Mouse (Mus musculus) cortical plate, adult 2 months (tissue): ENCODE measurements around the gene Sec31a. TPM values are rescaled to one million over a fixed set of nuclear protein-coding genes. Genes with fewer than 3 reads are reported as not detected.

Experiments
- H3K27ac ChIP-seq: fragments of 200-500 bp; 2 replicates; pipeline ENCODE4 v1.5.1; 2012; ENCODE audit warnings: low read length, control low read depth, inconsistent platforms; ENCODE audit not compliant: insufficient read depth
- H3K4me1 ChIP-seq: fragments of 200-500 bp; 2 replicates; pipeline ENCODE4 v1.6.1; 2011; ENCODE audit warnings: low read length; ENCODE audit not compliant: control insufficient read depth, insufficient read depth
- H3K4me3 ChIP-seq: fragments of 200-500 bp; 2 replicates; pipeline ENCODE4 v1.5.1; 2011; ENCODE audit warnings: mild to moderate bottlenecking, low read length, control low read depth; ENCODE audit not compliant: insufficient read depth
- CTCF ChIP-seq: fragments of 200-500 bp; IDR thresholded peaks from 2 replicates; pipeline ENCODE4 v1.5.1; 2011; ENCODE audit warnings: mild to moderate bottlenecking, control low read depth, low read length; ENCODE audit not compliant: insufficient read depth; ENCODE audit errors: extremely low read depth
- POLR2A ChIP-seq: fragments of 200-500 bp; IDR thresholded peaks from 2 replicates; pipeline ENCODE4 v1.6.1; 2011; ENCODE audit warnings: mild to moderate bottlenecking, low read length, control low read depth; ENCODE audit not compliant: insufficient read depth; ENCODE audit errors: extremely low read depth
- polyA plus RNA-seq: library from polyadenylated mRNA; depleted of rRNA; stranded (reverse); fragments of >200 nt; gene quantifications from 2 replicates; pipeline ENCODE4 v1.2.3, GENCODE M21; 2012; rRNA removed

The Sec31a gene
- polyA plus RNA-seq, 1 experiment = 113 TPM

DNA sequence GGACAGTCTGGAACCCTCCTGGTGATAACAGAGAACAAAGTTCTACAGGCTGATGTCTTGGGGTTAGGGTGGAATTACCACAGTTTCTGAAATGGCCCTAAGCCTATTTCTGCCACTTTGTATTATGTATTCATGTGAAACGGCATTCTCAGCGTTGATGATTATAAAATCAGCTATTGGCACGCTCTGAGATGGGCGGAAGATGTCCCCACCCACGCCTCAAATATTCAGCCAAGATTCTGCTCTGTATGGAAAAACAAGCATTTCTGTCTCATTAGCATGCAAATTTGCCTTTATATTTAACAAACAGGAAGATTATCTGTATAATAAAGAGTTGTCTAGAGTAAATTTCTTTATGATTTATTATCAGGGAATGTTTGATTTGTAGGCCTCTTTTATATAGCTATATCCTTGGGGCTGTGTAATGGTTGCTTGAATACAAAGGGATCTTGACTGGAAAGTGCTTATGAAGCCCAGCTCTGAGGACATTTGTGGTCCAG is 80.4 kb downstream of the Sec31a start:
- H3K27ac ChIP-seq = no peak overlapping the region
- H3K4me3 ChIP-seq = no peak overlapping the region
- H3K4me1 ChIP-seq = no peaks in the 10 kb centered on the region
- no peak for TF ChIP-seq POLR2A
- no peak for TF ChIP-seq CTCF

DNA sequence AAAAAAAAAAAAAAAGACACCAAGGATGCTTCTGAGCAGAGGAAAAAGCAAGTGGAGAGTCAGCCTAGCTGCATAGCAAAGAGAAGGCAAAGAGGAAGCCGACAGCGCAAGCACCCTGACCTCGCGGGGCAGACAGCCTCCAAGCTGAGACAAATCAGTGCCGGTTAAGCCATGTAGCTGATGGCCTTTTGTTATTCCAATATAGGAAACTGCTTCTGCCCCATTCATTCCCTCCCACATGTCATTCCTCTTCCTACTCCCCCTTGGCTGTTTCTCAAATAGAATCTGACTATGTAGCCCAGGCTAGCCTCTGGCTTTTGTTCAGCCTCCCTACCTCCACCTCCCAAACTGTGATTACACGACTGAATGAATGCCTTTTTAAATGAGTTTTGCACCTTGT is 81.3 kb downstream of the Sec31a start:
- no peak for TF ChIP-seq CTCF
- Histone ChIP-seq H3K27ac (no peak overlapping the region), H3K4me3 (no peak overlapping the region), H3K4me1 (no peaks in the 10 kb centered on the region)

DNA sequence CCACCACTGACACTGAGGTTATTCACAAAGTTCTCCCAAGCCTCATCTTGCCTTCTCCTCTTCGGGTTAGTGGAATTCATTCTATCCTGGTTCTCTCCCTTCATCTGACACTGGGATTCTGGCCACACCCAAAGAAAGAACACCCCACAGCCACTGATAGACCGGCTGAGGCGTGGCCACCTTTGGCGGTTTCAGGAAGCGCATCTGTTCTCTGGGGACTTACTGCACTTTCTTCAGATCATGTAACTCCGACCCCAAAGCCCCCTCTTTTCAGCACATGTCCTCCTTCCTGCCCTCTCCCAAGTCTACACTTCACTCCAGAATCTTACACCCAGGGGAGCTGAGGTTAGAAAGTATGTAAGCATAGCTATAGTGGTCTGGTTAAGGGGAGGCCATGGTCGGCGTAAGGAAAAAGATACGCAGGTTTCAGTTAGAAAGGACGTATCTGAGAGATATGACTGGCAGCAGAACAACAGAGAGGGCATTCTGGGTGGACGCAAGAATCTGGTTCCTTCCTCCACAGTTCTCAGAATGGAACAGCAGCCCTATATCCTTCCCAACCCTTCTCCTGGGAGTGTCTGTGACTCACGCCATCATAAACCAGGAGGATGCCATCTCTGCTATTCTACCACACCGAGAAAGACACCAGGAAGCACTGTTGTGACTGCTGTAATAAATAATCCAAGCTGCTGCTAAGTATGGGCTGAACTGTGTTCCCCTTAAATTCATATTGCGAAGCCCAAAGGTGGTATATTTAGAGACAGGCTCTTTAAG is 82.2 kb downstream of the Sec31a start:
- H3K4me3 ChIP-seq = no peak overlapping the region
- TF ChIP-seq CTCF = no peak
- no peak for TF ChIP-seq POLR2A
- no peaks in the 10 kb centered on the region for H3K4me1 ChIP-seq
- no peak overlapping the region for H3K27ac ChIP-seq

DNA sequence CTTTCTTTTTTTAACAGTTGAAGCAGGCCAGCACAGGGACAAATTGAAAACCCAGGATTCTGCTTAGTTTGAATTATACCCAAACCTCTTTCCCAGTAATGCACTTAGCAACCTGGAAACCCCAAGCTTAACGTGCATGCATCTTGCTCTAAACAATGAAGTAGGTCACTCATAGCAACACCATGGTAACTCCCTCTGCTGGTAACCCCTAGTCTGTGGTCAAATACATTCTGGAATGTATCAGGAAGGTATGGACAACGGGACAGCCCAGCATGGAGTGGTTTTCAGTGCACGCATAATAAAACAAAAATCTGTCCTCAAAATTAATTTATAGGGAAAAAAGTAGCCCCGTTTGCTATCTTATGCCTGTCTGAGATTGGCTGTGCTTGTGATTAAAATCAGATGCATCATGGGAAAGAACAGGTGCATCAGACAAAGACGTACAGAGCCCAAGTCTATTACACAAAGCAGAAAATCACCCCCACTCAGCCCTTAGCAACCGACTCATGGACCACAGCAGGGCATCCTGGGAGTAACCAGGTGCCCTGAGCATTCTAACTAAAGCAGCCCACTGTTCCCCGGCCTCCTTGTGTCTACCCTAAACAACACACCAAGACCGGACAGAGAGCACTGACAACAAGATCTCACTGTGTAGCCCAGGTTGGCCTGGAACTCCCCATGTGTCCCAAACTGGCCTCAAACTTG is 83.6 kb downstream of the Sec31a start:
- no peaks in the 10 kb centered on the region for H3K4me1 ChIP-seq
- TF ChIP-seq CTCF = no peak
- TF ChIP-seq POLR2A = no peak
- H3K27ac ChIP-seq = no peak overlapping the region
- no peak overlapping the region for H3K4me3 ChIP-seq

DNA sequence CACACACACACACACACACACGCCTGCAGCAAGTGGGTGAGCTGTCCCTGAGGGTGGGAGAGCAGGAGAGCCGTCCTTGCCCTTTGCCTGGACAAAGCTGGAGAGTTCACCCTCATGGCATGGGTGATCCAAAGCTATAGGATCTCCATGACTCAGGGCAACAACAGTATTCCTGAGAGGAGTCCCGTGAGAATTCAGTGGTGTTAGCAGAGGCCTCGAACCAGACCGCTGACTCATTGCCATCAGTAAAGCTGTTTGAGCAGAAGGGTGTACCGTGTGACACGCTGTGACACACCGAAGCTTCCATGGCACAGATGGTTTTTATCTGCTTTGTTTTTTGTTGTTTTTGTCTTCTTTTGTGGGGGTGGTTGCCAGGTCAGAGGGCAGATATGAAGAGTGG is 84.4 kb downstream of the Sec31a start:
- H3K27ac ChIP-seq = no peak overlapping the region
- TF ChIP-seq POLR2A (no peak), CTCF (no peak)
- no peaks in the 10 kb centered on the region for H3K4me1 ChIP-seq
- H3K4me3 ChIP-seq = no peak overlapping the region

DNA sequence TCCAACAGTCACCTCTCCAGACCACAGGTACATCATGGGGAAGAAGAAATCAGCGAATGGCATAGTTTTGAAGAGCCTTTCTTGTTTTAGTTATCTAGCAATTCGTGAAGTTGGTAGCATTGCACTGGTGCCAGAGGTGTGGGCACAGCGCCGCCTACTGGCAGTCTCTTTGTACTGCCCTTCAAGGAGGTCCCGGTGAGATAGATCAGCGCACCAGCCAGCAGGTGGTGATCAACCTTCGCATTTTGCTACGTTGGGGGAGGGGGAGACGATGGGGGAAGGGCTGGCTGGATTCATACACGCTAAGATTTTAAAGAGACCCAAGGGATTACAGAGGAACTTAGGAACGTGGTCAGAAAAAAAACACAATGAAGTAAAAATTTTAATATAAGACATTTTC is 94.0 kb downstream of the Sec31a start:
- Histone ChIP-seq H3K4me1 (no peaks in the 10 kb centered on the region), H3K27ac (no peak overlapping the region), H3K4me3 (no peak overlapping the region)
- peak; percentile 99 for TF ChIP-seq CTCF
- TF ChIP-seq POLR2A = no peak

DNA sequence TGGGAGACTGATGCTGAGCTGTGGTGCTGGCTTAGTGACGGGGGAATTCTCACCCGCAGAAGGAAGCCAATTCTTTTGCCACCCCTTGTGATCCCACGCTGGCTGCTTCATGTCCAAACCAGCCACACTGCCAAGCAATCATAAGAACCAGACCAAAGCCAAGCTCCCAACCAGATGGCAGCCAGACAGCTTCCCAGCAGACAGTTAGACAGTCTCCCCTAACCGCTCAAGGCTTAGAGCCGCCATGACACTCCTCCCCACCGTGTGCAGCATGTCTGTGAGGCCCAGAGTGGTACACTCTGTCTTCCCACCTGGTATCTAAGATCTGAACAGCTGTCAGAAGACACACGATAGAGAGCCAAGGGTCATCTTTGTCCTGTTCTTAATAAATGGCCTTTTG is 98.2 kb downstream of the Sec31a start:
- Histone ChIP-seq H3K27ac (no peak overlapping the region), H3K4me3 (no peak overlapping the region), H3K4me1 (no peaks in the 10 kb centered on the region)
- no peak for TF ChIP-seq CTCF
- no peak for TF ChIP-seq POLR2A

DNA sequence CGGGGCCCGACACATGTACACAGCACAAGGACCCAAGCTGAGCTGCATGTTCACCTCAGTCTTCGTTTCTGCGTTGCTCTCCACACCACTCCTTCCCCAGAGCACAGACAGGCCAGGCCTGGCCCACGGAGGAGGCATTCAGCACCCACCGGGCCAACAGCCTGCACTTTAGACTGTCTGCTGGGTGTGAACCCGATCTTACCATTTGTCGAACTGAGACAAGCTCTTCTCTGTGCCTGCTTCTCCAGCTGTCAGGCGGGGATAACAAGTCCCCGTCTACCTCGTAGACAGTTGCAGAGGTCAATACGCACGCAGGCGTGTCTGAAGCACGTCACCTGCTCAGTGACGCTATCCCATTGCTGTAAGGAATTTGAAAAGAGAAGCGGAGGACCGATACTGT is 99.0 kb downstream of the Sec31a start:
- Histone ChIP-seq H3K4me3 (no peak overlapping the region), H3K27ac (no peak overlapping the region), H3K4me1 (no peaks in the 10 kb centered on the region)
- TF ChIP-seq CTCF = no peak
- no peak for TF ChIP-seq POLR2A

DNA sequence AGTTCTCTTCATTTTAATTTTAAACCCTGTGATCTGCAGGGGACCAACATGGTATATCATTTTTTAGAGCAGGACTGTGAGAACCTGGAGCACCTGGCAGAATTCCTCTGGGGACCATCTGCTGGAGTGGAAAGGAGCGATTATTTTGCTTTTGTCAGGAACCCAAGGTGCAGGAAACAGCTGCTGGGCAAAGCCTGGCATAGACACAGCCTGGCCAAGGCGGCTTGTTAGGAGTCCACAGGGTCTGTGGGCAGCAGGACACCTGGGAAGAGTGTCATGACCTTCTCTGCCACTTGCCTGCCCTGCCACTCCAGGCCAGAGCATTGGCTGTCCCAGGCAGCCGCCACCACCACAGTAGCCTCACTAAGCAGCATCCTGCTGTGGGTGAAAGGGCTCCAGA is 100.4 kb downstream of the Sec31a start:
- Histone ChIP-seq H3K27ac (no peak overlapping the region), H3K4me3 (no peak overlapping the region), H3K4me1 (no peaks in the 10 kb centered on the region)
- TF ChIP-seq CTCF (no peak), POLR2A (no peak)

DNA sequence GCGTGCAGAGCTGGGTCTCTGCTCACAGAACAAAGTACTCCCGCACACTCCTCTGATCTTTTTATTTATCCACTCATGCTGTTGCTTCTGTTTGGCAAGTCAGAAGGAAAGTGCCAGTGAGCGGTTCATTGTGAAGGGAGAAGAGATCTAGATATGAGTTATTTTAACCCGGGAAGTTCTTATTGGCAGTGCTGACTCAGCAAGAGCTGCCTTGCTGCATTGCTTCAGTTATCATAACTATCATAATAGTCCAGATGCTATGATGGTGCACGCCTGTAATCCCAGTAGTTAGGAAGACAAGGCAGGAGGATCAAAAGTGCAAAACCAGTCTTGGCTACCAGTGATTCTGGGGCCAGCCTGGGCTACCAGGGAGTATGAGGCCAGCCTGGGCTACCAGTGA is 103.6 kb downstream of the Sec31a start:
- Histone ChIP-seq H3K27ac (no peak overlapping the region), H3K4me3 (no peak overlapping the region), H3K4me1 (no peaks in the 10 kb centered on the region)
- TF ChIP-seq CTCF (no peak), POLR2A (no peak)

Other genes with a start within 250 kb of the Sec31a start
- 7.2 and 7.5 TPM in 2 replicates for gene Lin54, start 84.4 kb upstream of the Sec31a start, polyA plus RNA-seq
- gene Cops4, start 102.1 kb upstream of the Sec31a start, polyA plus RNA-seq = 73.3 and 76.8 TPM in 2 replicates
- 0.55 and 0.96 TPM in 2 replicates for gene Plac8, start 156.0 kb upstream of the Sec31a start, polyA plus RNA-seq